Mouse (Mus musculus): ENCODE data around the gene Elf1. TPM values are rescaled to one million over a fixed set of nuclear protein-coding genes. Genes with fewer than 3 reads are reported as not detected.
A peak's percentile ranks its signal among the peaks of the same experiment; 100 is the strongest.

Elf1 gene
- total and polyA plus RNA-seq, 3 experiments = 21.5 to 43.1 (median 24.2) TPM

DNA sequence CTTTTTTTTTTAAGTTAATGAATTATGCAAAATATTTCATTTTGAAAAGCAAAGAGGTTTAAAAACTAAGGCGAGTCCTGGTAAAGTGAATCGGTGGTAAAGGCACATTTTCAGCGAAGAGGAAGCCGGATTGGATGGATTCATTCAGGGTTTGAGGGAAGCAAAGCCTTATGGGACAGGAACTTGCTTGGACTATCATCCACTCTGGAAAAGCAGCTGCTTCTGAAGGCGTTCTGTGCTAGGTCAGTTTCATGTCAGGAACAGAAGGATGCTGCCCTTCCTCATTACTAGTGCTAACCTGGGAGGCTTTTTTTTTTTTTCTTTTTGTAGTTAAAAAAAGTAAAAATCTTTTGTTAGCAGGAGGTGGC, 35.2 kb downstream of the Elf1 start (continued):
- no peak for TF ChIP-seq MAFK (IDR thresholded peaks at IDR 0.05; ENCODE audit: borderline replicate concordance, low read depth, low read length)
- peak; percentile 46; the same call in 1 of the 2 replicates for TF ChIP-seq ETS1 (IDR thresholded peaks at IDR 0.05; ENCODE audit: low read depth, low read length)
- no peak for TF ChIP-seq JUND (IDR thresholded peaks at IDR 0.05; ENCODE audit: low read depth, low read length)
- 0 out of 2 replicates have a peak, but pooled peaks have one; percentile 22 for TF ChIP-seq ELF1 (IDR thresholded peaks at IDR 0.05; ENCODE audit: low read depth, low read length)
- TF ChIP-seq NRF1 (IDR thresholded peaks at IDR 0.05; ENCODE audit: insufficient read depth, low read depth, low read length, poor library complexity, severe bottlenecking) = no peak
- TF ChIP-seq ZC3H11A (IDR thresholded peaks at IDR 0.05; ENCODE audit: low read depth, low read length) = no peak

DNA sequence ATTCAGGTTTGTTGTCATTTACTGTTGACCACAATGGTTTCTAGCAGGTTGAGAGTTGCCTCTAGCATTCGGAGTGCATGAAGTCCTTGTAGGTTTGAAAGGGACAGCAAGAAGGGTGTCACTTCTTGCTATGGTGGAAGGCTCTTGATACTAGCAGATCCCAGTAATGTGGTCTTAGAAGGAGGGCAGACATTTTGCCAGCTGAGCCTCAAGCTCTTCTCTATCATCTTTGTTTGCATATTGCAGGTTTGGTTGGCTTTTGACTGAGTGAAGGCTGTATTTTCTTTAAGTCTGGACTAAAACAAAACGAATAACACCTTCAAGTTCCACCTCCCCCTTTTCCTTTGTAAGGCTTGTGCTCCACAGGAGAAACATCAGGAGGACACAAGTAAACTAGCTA, 35.8 kb downstream of the Elf1 start:
- Histone ChIP-seq H3K27ac (ENCODE audit: control insufficient read depth, low read depth, low read length) (peak overlapping the region; percentile 97), H3K79me2 (ENCODE audit: control insufficient read depth, insufficient read depth, low read length, poor library complexity) (peaks cover 42% of the 10 kb centered on the region), H3K27me3 (ENCODE audit: control insufficient read depth in 1 of 2, insufficient read depth in 2 of 2, low read length in 2 of 2) (no peaks in the 10 kb centered on the region), H3K4me1 (ENCODE audit: control insufficient read depth in 1 of 2, insufficient read depth in 2 of 2, low read length in 2 of 2) (peaks cover 18 to 20% of the 10 kb centered on the region in 2 experiments), H3K4me3 (ENCODE audit: control insufficient read depth in 1 of 2, insufficient read depth in 1 of 2, low read depth in 2 of 2, low read length in 2 of 2) (peak overlapping the region; percentile 74 to 94), H3K9ac (ENCODE audit: control insufficient read depth, low read depth, low read length, poor library complexity, severe bottlenecking) (peak overlapping the region; percentile 84), H3K9me3 (replicated peaks; ENCODE audit: insufficient read depth, low read length) (no peaks in the 10 kb centered on the region), H3K36me3 (ENCODE audit: control insufficient read depth in 1 of 2, insufficient read depth in 2 of 2, low read length in 2 of 2) (peaks cover 0 to 33% of the 10 kb centered on the region in 2 experiments; a peak in 2 of 4 replicates)
- DNase-seq (ENCODE audit: low read depth, low spot score) = peak; percentile 59
- TF ChIP-seq BHLHE40 (IDR thresholded peaks at IDR 0.05; ENCODE audit: borderline replicate concordance, low read depth, low read length) (0 out of 2 replicates have a peak, but pooled peaks have one; percentile 8), CTCF (IDR thresholded peaks at IDR 0.05 in 2 of 3, conservative IDR thresholded peaks at IDR 0.05 in 1 of 3; ENCODE audit: control insufficient read depth in 1 of 3, insufficient read depth in 1 of 3, low read depth in 2 of 3, low read length in 3 of 3, poor library complexity in 1 of 3, severe bottlenecking in 1 of 3) (no peak), EP300 (IDR thresholded peaks at IDR 0.05; ENCODE audit: low read depth in 1 of 2, low read length in 2 of 2) (no peak)

DNA sequence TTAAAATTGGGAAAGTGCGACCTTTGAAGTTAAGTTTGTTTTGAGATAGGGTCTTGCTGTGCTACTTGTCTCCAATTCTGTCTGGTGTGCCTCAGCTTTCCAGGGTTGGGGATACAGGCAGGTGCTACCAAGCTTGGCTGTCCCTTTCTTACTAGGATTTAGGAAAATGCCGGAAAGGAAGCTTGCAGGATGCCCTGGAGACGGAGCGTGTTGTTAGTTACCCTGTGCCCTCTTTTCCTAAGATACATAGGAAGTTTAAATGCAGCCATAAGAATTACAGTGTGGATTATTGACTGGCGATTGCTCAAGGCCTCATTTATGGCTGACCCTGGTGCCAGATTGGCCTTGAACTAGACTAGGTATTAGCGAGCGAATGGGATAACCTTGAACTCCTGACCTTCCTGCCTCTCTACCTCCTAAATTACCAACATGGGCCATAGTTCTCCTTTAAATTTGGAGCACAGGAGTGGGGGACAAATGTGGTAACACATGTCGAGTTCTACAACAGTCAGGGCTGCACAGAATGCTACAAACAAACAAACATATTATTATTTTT, 36.3 kb downstream of the Elf1 start:
- Histone ChIP-seq H3K27me3 (ENCODE audit: control insufficient read depth in 1 of 2, insufficient read depth in 2 of 2, low read length in 2 of 2) (no peaks in the 10 kb centered on the region), H3K79me2 (ENCODE audit: control insufficient read depth, insufficient read depth, low read length, poor library complexity) (peaks cover 47% of the 10 kb centered on the region), H3K9ac (ENCODE audit: control insufficient read depth, low read depth, low read length, poor library complexity, severe bottlenecking) (peak overlapping the region; percentile 84), H3K9me3 (replicated peaks; ENCODE audit: insufficient read depth, low read length) (no peaks in the 10 kb centered on the region), H3K27ac (ENCODE audit: control insufficient read depth, low read depth, low read length) (peak overlapping the region; percentile 97), H3K36me3 (ENCODE audit: control insufficient read depth in 1 of 2, insufficient read depth in 2 of 2, low read length in 2 of 2) (peaks cover 0 to 33% of the 10 kb centered on the region in 2 experiments; a peak in 2 of 4 replicates), H3K4me1 (ENCODE audit: control insufficient read depth in 1 of 2, insufficient read depth in 2 of 2, low read length in 2 of 2) (peaks cover 22% of the 10 kb centered on the region in 2 experiments), H3K4me3 (ENCODE audit: control insufficient read depth in 1 of 2, insufficient read depth in 1 of 2, low read depth in 2 of 2, low read length in 2 of 2) (peak overlapping the region; percentile 74 to 94)
- no peak for DNase-seq (ENCODE audit: low read depth, low spot score)
- no peak for TF ChIP-seq EP300 (IDR thresholded peaks at IDR 0.05; ENCODE audit: low read depth in 1 of 2, low read length in 2 of 2)
- no peak for TF ChIP-seq NELFE (IDR thresholded peaks at IDR 0.05; ENCODE audit: low read depth, low read length)
- TF ChIP-seq MXI1 (IDR thresholded peaks at IDR 0.05; ENCODE audit: low read depth, low read length) = 0 out of 2 replicates have a peak, but pooled peaks have one; percentile 19
- TF ChIP-seq ZKSCAN1 (IDR thresholded peaks at IDR 0.05; ENCODE audit: low read depth, low read length) = no peak

Measured in MEL (cell line).